Mouse (Mus musculus): ENCODE measurements around the gene Rad51b. TPM values are rescaled to one million over a fixed set of nuclear protein-coding genes. Genes with fewer than 3 reads are reported as not detected.

Gene Rad51b
- total RNA-seq, 2 experiments from 2014 or later, result 10.8 to 19.0 TPM

GRCm38 (mm10) chr12:79808426-79809398 is 511.6 kb downstream of the Rad51b start:
- no peak for ATAC-seq (replicated peaks; ENCODE audit: poor library complexity, severe bottlenecking)

- no peak for ATAC-seq (replicated peaks; ENCODE audit: poor library complexity, severe bottlenecking)
Measured at GRCm38 (mm10) chr12:79809518-79809917, 512.4 kb downstream of the Rad51b start.

- ATAC-seq (replicated peaks; ENCODE audit: poor library complexity, severe bottlenecking), result no peak
Measured at GRCm38 (mm10) chr12:79812422-79812821, 515.3 kb downstream of the Rad51b start.

GRCm38 (mm10) chr12:79812838-79813563 is 515.9 kb downstream of the Rad51b start:
- no peak for ATAC-seq (replicated peaks; ENCODE audit: poor library complexity, severe bottlenecking)

GRCm38 (mm10) chr12:79813566-79814305 is 516.7 kb downstream of the Rad51b start:
- ATAC-seq (replicated peaks; ENCODE audit: poor library complexity, severe bottlenecking), result no peak

GRCm38 (mm10) chr12:79814312-79815091 is 517.4 kb downstream of the Rad51b start:
- no peak for ATAC-seq (replicated peaks; ENCODE audit: poor library complexity, severe bottlenecking)

GRCm38 (mm10) chr12:79816241-79816640 is 519.2 kb downstream of the Rad51b start:
- no peak for ATAC-seq (replicated peaks; ENCODE audit: poor library complexity, severe bottlenecking)

- ATAC-seq (replicated peaks; ENCODE audit: poor library complexity, severe bottlenecking), result peak; percentile 69
Measured at GRCm38 (mm10) chr12:79820228-79820958, 523.3 kb downstream of the Rad51b start.

- no peak for ATAC-seq (replicated peaks; ENCODE audit: poor library complexity, severe bottlenecking)
Measured at GRCm38 (mm10) chr12:79821901-79822300, 524.8 kb downstream of the Rad51b start.

GRCm38 (mm10) chr12:79822401-79822800 is 525.3 kb downstream of the Rad51b start:
- no peak for ATAC-seq (replicated peaks; ENCODE audit: poor library complexity, severe bottlenecking)

- ATAC-seq (replicated peaks; ENCODE audit: poor library complexity, severe bottlenecking), result no peak
Measured at GRCm38 (mm10) chr12:79825922-79826321, 528.8 kb downstream of the Rad51b start.

GRCm38 (mm10) chr12:79827233-79827692 is 530.2 kb downstream of the Rad51b start:
- ATAC-seq (replicated peaks; ENCODE audit: poor library complexity, severe bottlenecking), result no peak

GRCm38 (mm10) chr12:79827735-79828134 is 530.7 kb downstream of the Rad51b start:
- no peak for ATAC-seq (replicated peaks; ENCODE audit: poor library complexity, severe bottlenecking)

GRCm38 (mm10) chr12:79830686-79831085 is 533.6 kb downstream of the Rad51b start:
- no peak for ATAC-seq (replicated peaks; ENCODE audit: poor library complexity, severe bottlenecking)

- peak; percentile 84 for ATAC-seq (replicated peaks; ENCODE audit: poor library complexity, severe bottlenecking)
Measured at GRCm38 (mm10) chr12:79832611-79833010, 535.5 kb downstream of the Rad51b start.

GRCm38 (mm10) chr12:79835521-79835920 is 538.4 kb downstream of the Rad51b start:
- no peak for ATAC-seq (replicated peaks; ENCODE audit: poor library complexity, severe bottlenecking)

GRCm38 (mm10) chr12:79838181-79838961 is 541.3 kb downstream of the Rad51b start:
- ATAC-seq (replicated peaks; ENCODE audit: poor library complexity, severe bottlenecking), result no peak

Measured in granulocyte monocyte progenitor cell, adult 5-6 weeks (primary cell).